Mouse (Mus musculus) liver, adult 2 months (tissue): ENCODE data around the gene Bglap3. TPM values are rescaled to one million over a fixed set of nuclear protein-coding genes. Genes with fewer than 3 reads are reported as not detected.

Experiments used
- DNase-seq: peaks from one replicate; pipeline ENCODE4 v3.0.0-alpha.2; 2011; ENCODE audit warnings: low read depth, low spot score; ENCODE audit errors: extremely low read depth
- H3K27ac ChIP-seq: fragments of 200-500 bp; replicated peaks from 2 replicates; pipeline ENCODE4 v1.5.1; 2012; ENCODE audit warnings: low read depth, mild to moderate bottlenecking, control low read depth, inconsistent platforms, low read length; ENCODE audit not compliant: insufficient read depth
- H3K27me3 ChIP-seq: fragments of 200-500 bp; 2 replicates; pipeline ENCODE4 v1.6.1; 2012; ENCODE audit warnings: mild to moderate bottlenecking, moderate library complexity, low read length, inconsistent platforms; ENCODE audit not compliant: control insufficient read depth, insufficient read depth
- H3K36me3 ChIP-seq: fragments of 200-500 bp; 2 replicates; pipeline ENCODE4 v1.6.1; 2012; ENCODE audit warnings: low read length, inconsistent platforms; ENCODE audit not compliant: control insufficient read depth, insufficient read depth
- H3K4me1 ChIP-seq: fragments of 200-500 bp; 2 replicates; pipeline ENCODE4 v1.6.1; 2011; ENCODE audit warnings: low read length; ENCODE audit not compliant: control insufficient read depth, insufficient read depth
- H3K4me3 ChIP-seq: fragments of 200-500 bp; 2 replicates; pipeline ENCODE4 v1.5.1; 2011; ENCODE audit warnings: low read depth, mild to moderate bottlenecking, control low read depth, low read length, moderate library complexity; ENCODE audit not compliant: insufficient read depth
- H3K79me2 ChIP-seq: fragments of 200-500 bp; 2 replicates; pipeline ENCODE4 v1.6.1; 2012; ENCODE audit warnings: inconsistent platforms, mild to moderate bottlenecking, low read length, moderate library complexity; ENCODE audit not compliant: control insufficient read depth, insufficient read depth
- H3K9ac ChIP-seq: fragments of 200-500 bp; 2 replicates; pipeline ENCODE4 v1.6.1; 2012; ENCODE audit warnings: low read depth, mild to moderate bottlenecking, control low read depth, inconsistent platforms, low read length
- CTCF ChIP-seq: fragments of 200-500 bp; IDR thresholded peaks from 2 replicates; pipeline ENCODE4 v1.5.1; 2011; ENCODE audit warnings: low read depth, low read length, control low read depth
- POLR2A ChIP-seq: fragments of 200-500 bp; IDR thresholded peaks from 2 replicates; pipeline ENCODE4 v1.6.1; 2011; ENCODE audit warnings: low read length, control low read depth; ENCODE audit not compliant: insufficient read depth; ENCODE audit errors: extremely low read depth
- WGBS: fragments of 180-500 bp; shearing (Covaris S2); methylation state at CpG from one replicate; pipeline ENCODE4 v1.1.7; 2018; 5-methylcytosine and 5-hydroxymethylcytosine counted together
- polyA plus RNA-seq: library from polyadenylated mRNA; depleted of rRNA; stranded (reverse); fragments of >200 nt; gene quantifications from 2 replicates; pipeline ENCODE4 v1.2.3, GENCODE M21; 2012
- total RNA-seq: library from RNA; depleted of rRNA; stranded (reverse); fragments of >200 nt; gene quantifications from 2 replicates; pipeline ENCODE4 v1.2.3, GENCODE M21; 2014

The Bglap3 gene
- total and polyA plus RNA-seq, 2 experiments: 0.74 to 2.0 TPM

GRCm38 (mm10) chr3:88337367-88338020 is 35.0 kb downstream of the Bglap3 start:
- Histone ChIP-seq H3K4me3 (no peak overlapping the region), H3K9ac (0 out of 2 replicates have a peak overlapping the region, but pooled peaks have one; percentile 17), H3K27ac (no peak overlapping the region), H3K36me3 (peaks cover 9% of the 10 kb centered on the region), H3K27me3 (no peaks in the 10 kb centered on the region), H3K4me1 (peaks cover 14% of the 10 kb centered on the region), H3K79me2 (peaks cover 7% of the 10 kb centered on the region; the same call in 1 of the 2 replicates)
- 73% methylated on average over 11 of the region's 11 CpGs for WGBS
- no peak for DNase-seq
- no peak for TF ChIP-seq POLR2A
- no peak for TF ChIP-seq CTCF

GRCm38 (mm10) chr3:88336058-88337013 is 36.2 kb downstream of the Bglap3 start, which contains the start of the genes Tmem79 and Smg5:
Gene Tmem79, minus strand, starts transcription at chr3:88336148.
Gene Smg5, plus strand, starts transcription at chr3:88336260.
- TF ChIP-seq POLR2A (peak; percentile 85), CTCF (no peak)
- WGBS: 1% methylated on average over 63 of the region's 66 CpGs
- Histone ChIP-seq H3K27ac (peak within 1 kb of the TSS; percentile 77), H3K79me2 (peaks cover 7% of the 10 kb centered on the region; the same call in 1 of the 2 replicates), H3K9ac (peak within 1 kb of the TSS; percentile 91), H3K4me3 (peak within 1 kb of the TSS; percentile 69), H3K36me3 (0 out of 2 replicates have a peak, but pooled peaks cover 2% of the 10 kb centered on the region), H3K27me3 (no peaks in the 10 kb centered on the region), H3K4me1 (peaks cover 14% of the 10 kb centered on the region)
- DNase-seq: peak; percentile 87

GRCm38 (mm10) chr3:88335436-88336053 is 37.0 kb downstream of the Bglap3 start:
- H3K36me3 ChIP-seq: no peaks in the 10 kb centered on the region
- under 1% methylated on average over 27 of the region's 27 CpGs for WGBS
- H3K4me3 ChIP-seq: peak overlapping the region; percentile 69
- no peaks in the 10 kb centered on the region for H3K27me3 ChIP-seq
- H3K9ac ChIP-seq: peak overlapping the region; percentile 77
- peaks cover 4% of the 10 kb centered on the region; the same call in 1 of the 2 replicates for H3K79me2 ChIP-seq
- H3K27ac ChIP-seq: peak overlapping the region; percentile 74
- peaks cover 14% of the 10 kb centered on the region for H3K4me1 ChIP-seq
- DNase-seq: peak; percentile 48
- TF ChIP-seq CTCF (no peak), POLR2A (no peak)

DNA sequence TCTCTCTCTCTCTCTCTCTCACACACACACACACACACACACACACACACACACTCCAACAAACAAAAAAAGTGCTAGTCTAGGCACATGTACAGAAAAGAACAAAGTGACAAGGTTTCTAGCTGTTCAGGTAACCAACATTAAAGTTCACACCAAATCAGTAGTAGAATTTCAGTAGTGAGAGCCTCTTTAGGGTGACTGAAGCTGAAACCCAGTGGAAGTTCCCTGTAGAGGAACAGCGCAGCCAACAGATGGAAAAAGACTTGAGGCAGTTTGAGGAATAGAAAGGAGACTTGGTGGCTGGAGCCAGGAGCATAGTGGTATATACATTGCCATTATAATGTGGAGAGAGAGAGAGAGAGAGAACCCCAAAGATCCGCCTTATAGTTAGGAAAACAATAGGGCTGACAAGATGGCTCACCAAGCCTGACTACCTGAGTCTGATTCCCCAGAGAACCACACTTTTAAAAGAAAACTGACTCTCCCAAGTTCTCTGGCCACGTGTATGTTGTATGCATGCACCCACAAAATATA is 37.6 kb downstream of the Bglap3 start:
- Histone ChIP-seq H3K36me3 (no peaks in the 10 kb centered on the region), H3K27ac (peak overlapping the region; percentile 74), H3K79me2 (peaks cover 4% of the 10 kb centered on the region; the same call in 1 of the 2 replicates), H3K4me3 (peak overlapping the region; percentile 69; the same call in 1 of the 2 replicates), H3K27me3 (no peaks in the 10 kb centered on the region), H3K4me1 (peaks cover 14% of the 10 kb centered on the region), H3K9ac (peak overlapping the region; percentile 77)
- WGBS: 26% methylated on average over 3 of the region's 3 CpGs
- TF ChIP-seq POLR2A (no peak), CTCF (no peak)
- DNase-seq: peak; percentile 30

DNA sequence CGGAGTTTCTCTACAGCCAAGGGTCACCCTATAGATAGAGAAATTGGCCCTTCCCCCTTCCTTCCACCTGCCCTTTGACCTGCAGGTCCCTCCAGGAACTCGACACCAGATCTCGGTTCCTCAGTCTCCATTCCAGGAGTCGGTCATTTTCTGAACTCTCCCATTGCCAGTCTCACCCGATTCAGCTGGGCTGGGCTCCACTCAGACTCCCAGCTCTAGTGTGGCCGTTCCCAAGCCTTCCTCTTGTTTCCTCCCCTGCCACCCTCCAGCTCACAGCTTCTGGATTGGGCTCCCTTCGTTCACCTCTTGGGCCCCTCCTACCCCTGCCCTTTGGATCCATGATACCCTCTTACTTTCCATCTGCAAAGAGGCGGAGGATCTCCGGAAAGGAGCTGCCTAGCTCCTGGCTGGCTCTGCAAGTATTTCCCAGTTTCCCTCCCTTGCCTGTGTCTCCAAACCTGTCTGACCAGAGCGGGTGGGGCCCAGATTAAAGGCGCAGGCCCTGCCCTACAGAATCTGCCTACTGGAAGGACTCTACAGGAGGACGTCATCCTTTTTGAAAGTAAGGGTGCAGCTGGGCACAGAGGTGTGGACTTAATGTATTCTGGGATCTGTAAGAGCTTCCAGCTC is 38.4 kb downstream of the Bglap3 start:
- H3K79me2 ChIP-seq: peaks cover 4% of the 10 kb centered on the region; the same call in 1 of the 2 replicates
- 50% methylated on average over 12 of the region's 12 CpGs for WGBS
- no peak overlapping the region for H3K4me3 ChIP-seq
- H3K4me1 ChIP-seq: peaks cover 12% of the 10 kb centered on the region
- DNase-seq: peak; percentile 28
- H3K27me3 ChIP-seq: no peaks in the 10 kb centered on the region
- H3K27ac ChIP-seq: no peak overlapping the region
- H3K9ac ChIP-seq: no peak overlapping the region
- TF ChIP-seq POLR2A: no peak
- no peak for TF ChIP-seq CTCF
- no peaks in the 10 kb centered on the region for H3K36me3 ChIP-seq
